ENCODE assay signal across 38 mouse cellular contexts in genomic region chr7:83816886-83817285, GRCm38 (mm10). TPM values are rescaled to one million over a fixed set of nuclear protein-coding genes. Genes with fewer than 3 reads are reported as not detected.
"Had no signal": no experiment of that assay in that cellular context is flagged by ENCODE, and none has a peak within 500 bp of the region (broad histone marks: within the 10 kb centered on the region; RNA-seq: fewer than 3 reads in every experiment).

No protein-coding gene starts in this region.

- H3K27me3 ChIP-seq: heart, embryonic 12.5 days; heart, embryonic 13.5 days; heart, embryonic 15.5 days; hindbrain, embryonic 12.5 days; hindbrain, embryonic 13.5 days; hindbrain, embryonic 15.5 days; intestine, embryonic 15.5 days; kidney, embryonic 15.5 days had no signal

- H3K27ac ChIP-seq: heart, embryonic 13.5 days; heart, embryonic 15.5 days; hindbrain, embryonic 10.5 days; hindbrain, embryonic 12.5 days; hindbrain, embryonic 13.5 days; hindbrain, embryonic 14.5 days; hindbrain, embryonic 15.5 days; hindbrain, postnatal 0 days; intestine, embryonic 15.5 days; kidney, embryonic 15.5 days; kidney, postnatal 0 days; layer of hippocampus, adult 2 months had no signal

- DNase-seq: heart, postnatal 10 days; heart, postnatal 36 days; heart, postnatal 4 days; kidney, adult 11 months; kidney, adult 18-20 months; kidney, adult 2 months; kidney, adult 8-10 months; kidney, adult 9 months; kidney, postnatal 10 days; kidney, postnatal 14 days; kidney, postnatal 25 days; kidney, postnatal 36 days; kidney, postnatal 4 days; layer of hippocampus, adult 9-11 months; layer of hippocampus, postnatal 36 days had no signal

- H3K4me3 ChIP-seq: heart, embryonic 12.5 days; heart, embryonic 13.5 days; heart, embryonic 15.5 days; hindbrain, embryonic 10.5 days; hindbrain, embryonic 12.5 days; hindbrain, embryonic 13.5 days; hindbrain, embryonic 15.5 days; intestine, embryonic 15.5 days; kidney, embryonic 15.5 days; layer of hippocampus, adult 2 months; left cerebral cortex, adult 2 months had no signal

- H3K4me1 ChIP-seq: hindbrain, embryonic 15.5 days had no signal

- H3K36me3 ChIP-seq: heart, embryonic 12.5 days; heart, embryonic 13.5 days; heart, embryonic 15.5 days; hindbrain, embryonic 10.5 days; hindbrain, embryonic 12.5 days; hindbrain, embryonic 13.5 days; hindbrain, embryonic 15.5 days; intestine, embryonic 15.5 days; kidney, embryonic 15.5 days had no signal

- H3K9ac ChIP-seq: heart, embryonic 12.5 days; heart, embryonic 13.5 days; heart, embryonic 15.5 days; hindbrain, embryonic 12.5 days; hindbrain, embryonic 13.5 days; hindbrain, embryonic 14.5 days; hindbrain, embryonic 15.5 days; intestine, embryonic 15.5 days; kidney, embryonic 15.5 days had no signal

- H3K4me2 ChIP-seq: heart, embryonic 11.5 days; heart, embryonic 12.5 days; heart, embryonic 13.5 days; heart, embryonic 15.5 days; hindbrain, embryonic 12.5 days; hindbrain, embryonic 13.5 days; hindbrain, embryonic 14.5 days; hindbrain, embryonic 15.5 days; intestine, embryonic 15.5 days; kidney, embryonic 15.5 days had no signal

- ATAC-seq: hindbrain, embryonic 16.5 days; hindbrain, postnatal 0 days; inflammation-experienced regulatory T-cells, adult 6 months; intestine, embryonic 15.5 days; intestine, embryonic 16.5 days; intestine, postnatal 0 days had no signal

- H3K9me3 ChIP-seq: heart, embryonic 12.5 days; heart, embryonic 15.5 days; hindbrain, embryonic 10.5 days; hindbrain, embryonic 12.5 days; hindbrain, embryonic 13.5 days; hindbrain, embryonic 15.5 days; intestine, embryonic 15.5 days; kidney, embryonic 15.5 days had no signal

RNA-seq across cellular contexts. Expression of gene Cfap161, which starts 22.2 kb away (rescaled TPM):
- total RNA-seq: heart, postnatal 10 days; heart, postnatal 25 days; heart, postnatal 36 days; hematopoietic stem cell, adult 5-6 weeks had no signal
- polyA plus RNA-seq: inflammation-experienced regulatory T-cells, adult 6 months; intestine, postnatal 0 days; kidney, adult 2 months; kidney, embryonic 14.5 days; large intestine, adult 2 months had no signal
